Mouse (Mus musculus): ENCODE data around the gene Ttc3.
"Not testable (repeated sequence)": the region's sequence is repeated elsewhere in the genome, so short reads cannot be mapped to it uniquely, and the experiment has no call there.

The Ttc3 gene

GRCm38 (mm10) chr16:94370173-94370914, at the start of gene Ttc3:
Gene Ttc3 (plus strand): TSS chr16:94370618.
- DNase-seq: peak; percentile 97

- no peak for DNase-seq
These were observed 46.7 kb upstream of the Ttc3 start for GRCm38 (mm10) chr16:94323681-94324080.

- DNase-seq: no peak
These were observed 44.4 kb upstream of the Ttc3 start for GRCm38 (mm10) chr16:94326008-94326407.

DNA sequence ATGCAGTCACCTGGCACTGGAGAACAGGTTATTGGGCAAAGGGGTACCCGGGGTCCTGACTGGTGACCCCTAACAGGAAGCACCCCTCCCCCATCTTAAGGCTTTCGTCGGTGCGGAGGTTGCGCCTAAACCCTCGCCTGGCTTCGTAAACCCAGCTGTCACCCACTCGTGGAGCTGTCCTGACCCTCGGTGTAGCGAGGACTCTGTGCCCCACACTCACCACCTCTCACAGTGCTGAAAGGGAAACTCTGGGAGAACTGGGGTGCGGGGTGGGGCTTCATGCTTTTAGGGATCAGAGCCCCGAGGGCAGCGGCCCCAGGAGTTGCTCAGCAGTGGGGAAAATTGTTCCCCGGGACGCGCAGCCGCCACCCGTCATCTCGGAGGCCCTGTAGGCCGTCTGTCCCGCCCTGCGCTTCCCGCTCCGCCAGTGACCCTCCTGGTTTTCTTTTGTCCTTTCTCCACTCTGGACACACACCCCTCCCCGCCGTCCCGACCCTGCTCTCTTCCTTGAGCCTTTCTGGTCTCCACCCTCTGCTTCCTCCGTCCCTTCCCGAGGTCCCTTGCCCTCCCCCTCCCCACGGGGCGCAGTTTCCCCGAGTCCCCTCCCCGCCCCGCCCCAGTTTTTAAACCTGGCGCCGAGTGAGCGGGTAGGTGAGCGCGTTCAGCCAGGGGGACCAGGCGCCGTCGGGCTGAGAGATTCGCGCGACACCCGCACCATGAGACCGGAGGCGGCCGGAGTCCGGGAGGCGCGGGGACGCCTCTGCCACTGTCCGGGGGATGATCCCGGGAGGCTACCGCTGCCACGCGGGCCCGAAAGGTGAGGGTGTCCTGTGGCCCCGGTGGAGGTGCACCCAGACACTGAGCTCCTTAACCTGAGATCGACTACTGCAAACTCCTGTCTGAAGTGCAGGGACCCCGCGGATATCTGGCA, 42.4 kb upstream of the Ttc3 start, which contains the start of gene Ripply3:
Gene Ripply3 (plus strand): TSS at position 640 of the 931 bp plus-strand sequence.
- no peak for DNase-seq

DNA sequence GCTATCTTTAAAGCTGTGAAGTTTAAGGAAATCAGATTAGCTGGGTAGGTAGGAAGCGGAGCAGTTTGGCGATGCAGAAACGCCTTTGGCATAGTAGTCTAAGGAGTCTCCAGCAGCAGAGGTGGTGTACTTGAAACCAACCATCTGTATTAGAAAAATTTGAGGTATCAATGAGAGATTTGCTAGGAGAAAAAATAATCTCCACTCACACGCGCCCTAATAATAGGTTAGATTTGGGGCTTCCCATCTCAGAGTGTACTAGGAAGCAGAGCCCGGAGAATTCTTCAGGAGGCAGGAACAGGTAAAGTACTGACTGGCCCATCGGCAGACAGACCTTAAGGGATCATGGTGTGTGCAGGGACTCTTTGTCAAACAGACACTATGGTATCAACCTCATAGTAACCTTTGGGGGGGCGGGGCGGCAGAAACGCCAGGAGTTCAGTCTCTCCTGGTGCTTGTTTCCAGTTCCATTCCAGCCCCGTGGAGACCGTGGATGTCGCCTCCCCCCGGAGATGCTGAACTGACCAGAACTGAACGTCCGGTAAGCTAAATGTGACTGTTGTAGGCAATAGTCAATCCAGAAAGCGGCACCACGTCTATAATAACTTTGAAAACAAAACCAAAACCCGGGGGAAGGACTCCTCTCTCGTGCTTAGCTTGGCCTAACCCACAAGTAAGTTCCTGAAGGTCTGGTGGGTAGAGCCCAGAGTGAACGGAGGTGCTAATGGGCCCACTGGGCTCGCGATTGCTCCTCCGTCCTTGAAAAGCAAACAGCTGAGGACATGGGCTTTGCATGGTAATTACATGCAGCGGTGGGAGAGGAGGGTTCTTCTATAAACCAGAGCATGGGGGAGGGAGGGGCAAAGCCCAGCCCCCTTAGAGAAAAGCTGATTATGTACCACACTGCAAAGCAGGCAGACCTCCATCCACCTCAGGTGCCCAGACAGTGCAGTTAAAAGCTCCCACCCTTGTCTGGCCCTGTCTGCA, 41.2 kb upstream of the Ttc3 start:
- no peak for DNase-seq

- DNase-seq: no peak
These were observed 40.0 kb upstream of the Ttc3 start for GRCm38 (mm10) chr16:94330429-94330828.

DNA sequence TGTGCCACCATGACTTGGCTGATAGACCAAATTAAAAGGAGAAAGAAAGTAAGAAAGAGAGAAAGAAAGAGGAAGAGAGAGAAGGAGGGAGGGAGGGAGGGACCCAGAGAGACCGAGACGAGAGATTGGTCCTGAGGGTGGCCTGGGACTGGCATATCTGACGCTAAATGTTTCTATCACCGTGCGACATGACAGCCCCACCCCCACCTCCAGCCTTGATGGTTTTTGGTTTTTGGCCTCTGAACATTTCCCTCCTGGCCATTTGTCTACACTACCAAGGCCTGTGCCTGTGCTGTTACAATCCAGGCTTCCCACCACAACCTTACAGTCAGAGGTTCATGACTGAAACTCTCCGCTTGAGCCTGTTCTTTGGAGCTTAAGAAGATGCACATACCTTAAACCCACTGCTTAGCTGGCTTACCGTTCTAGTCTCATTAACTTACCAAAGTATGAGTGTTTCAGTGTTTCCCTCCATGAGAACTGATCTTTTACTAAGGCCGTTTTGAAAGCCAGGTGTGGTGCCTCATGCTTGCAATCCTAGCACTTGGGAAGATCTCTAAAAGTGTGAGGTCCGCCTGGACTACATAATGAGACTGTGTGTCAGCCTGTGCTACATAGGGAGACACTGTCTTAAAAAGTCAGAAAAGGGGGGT, 39.1 kb upstream of the Ttc3 start:
- DNase-seq: no peak

GRCm38 (mm10) chr16:94331886-94332252, 38.5 kb upstream of the Ttc3 start:
- no peak for DNase-seq

DNA sequence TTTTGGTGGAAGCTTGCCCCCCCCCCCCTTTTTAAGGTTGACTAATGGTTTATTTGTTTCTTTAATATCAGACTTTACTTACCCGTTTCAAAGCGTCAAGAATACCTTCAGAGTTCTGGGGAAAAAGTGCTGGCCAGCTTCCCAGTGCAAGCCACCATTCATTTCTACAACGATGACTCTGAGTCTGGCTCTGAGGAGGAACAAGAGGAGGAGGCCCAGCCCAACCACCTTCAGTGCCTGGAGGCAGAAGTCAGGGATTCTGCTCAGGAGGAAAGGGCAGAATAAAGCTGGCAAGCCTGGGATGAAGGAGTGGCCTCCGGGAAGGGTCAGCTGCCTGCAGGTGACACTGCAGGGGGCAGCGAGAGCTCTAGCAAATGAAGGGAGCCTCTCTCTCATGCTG, 34.8 kb upstream of the Ttc3 start:
- DNase-seq: no peak

DNA sequence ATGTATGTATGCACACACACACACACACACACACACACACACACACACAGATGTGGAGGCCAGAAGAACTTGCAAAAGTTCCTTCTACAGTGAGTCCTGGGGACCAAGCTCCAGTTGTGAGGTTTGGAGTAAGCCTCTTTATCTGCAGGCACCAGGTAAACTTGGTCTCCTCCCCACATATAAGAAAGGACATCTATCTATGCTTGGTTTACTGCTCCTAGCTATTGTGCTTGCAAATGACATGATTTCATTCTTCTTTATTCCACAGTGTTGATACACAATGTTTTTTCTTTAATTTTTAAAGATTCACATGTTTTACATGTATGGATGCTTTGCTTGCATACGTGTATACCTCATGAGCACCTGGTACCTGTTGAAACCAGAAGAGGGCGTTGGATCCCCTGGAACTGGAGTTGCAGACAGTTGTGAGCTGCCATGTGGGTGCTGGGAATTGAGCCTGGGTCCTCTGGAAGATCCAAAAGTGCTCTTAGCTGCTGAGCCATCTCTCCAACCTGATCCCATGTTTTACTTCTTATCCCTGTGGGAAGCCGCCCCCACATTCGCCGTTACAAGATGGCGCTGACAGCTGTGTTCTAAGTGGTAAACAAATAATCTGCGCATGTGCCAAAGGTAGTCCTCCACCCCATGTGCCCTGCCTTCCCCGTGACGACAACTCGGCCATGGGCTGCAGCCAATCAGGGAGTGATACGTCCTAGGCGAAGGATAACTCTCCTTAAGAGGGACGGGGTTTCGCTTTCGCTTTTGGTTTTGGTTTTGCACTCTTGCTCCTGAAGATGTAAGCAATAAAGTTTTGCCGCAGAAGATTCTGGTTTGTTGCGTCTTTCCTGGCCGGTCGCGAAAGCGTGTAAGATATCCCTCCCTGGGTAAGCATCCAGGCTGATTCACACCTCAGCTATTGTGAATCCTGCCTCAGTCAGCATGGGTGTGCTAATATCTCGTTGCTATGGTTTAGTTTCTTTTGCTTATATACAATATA, 31.0 kb upstream of the Ttc3 start:
- not testable (repeated sequence) for DNase-seq

DNA sequence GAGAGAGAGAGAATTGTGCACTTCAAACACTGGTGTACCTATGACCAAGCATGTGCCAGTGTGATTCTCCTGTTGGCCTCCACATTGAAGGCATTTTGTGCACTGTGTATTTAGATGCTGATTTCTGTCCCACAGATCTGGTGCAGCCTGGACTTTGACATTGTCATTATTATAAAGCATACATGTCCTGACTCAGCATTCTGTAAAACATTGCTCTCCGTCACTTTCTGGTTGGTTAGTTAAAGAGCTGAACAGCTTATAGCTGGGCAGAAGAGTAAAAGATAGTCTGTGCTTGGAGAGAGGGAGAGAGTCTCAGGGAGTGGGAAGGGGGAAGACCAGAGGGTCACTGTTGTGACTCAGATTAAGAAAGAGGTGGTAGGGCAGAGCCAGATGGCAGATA, 24.7 kb upstream of the Ttc3 start:
- no peak for DNase-seq

GRCm38 (mm10) chr16:94347080-94347731, 23.2 kb upstream of the Ttc3 start:
- no peak for DNase-seq

- no peak for DNase-seq
These were observed 21.6 kb upstream of the Ttc3 start for GRCm38 (mm10) chr16:94348779-94349178.

- DNase-seq: no peak
These were observed 20.7 kb upstream of the Ttc3 start for GRCm38 (mm10) chr16:94349588-94350286.

DNA sequence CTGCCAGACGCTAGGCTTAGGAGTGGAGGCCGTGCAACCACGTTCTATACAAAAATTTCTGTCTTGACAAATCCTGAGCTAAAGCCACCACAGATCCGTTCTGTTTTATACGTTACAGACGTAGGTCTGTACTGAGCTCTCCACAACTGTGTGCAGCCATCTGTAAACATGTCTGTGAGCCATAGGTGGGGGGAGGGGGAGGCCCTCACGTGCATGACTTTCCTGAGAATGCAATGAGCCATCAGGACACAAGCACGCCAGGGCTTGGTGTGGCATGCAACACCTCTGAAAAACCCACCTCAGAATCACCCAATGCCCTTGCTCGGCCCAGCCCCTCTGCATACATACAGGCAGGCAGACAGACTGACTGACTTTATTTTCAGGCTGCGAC, 20.1 kb upstream of the Ttc3 start:
- DNase-seq: no peak

DNA sequence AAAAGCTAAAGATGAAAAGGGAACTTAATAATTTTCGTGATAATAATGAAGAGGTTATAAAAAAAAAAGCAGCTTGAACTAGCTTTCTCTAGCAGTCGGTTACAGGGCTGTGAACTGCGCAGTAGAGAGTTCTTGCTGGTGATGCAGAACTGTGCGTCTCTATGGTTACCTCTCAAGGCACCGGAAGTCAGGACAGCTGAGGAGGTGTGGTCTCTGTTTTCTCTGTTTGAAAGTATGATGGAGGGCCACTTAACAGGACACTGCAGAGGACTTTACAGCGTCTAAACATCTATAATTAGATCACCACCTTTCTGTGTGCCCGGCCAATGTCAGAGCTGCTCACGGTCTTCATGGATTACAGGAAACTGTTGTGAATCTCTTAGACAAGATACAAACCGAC, 16.0 kb upstream of the Ttc3 start:
- DNase-seq: no peak

DNA sequence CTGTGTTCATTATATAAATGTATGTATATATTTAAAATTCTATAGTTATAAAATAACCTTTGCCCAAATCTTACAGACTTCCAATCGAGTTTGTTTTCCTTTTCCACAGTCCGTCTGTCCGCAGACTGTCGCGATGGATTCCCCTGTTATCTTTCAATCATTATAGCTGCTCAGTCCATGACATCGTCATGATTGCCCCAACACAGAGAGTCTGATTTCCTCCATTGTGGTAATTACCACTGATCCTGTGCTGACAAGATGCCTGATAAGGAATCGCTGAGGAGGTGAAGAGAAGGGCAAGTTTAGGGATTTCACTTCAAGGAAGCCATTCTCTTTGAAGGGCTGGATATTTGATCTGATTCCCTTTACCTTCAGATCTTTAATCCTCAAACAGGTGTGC, 14.4 kb upstream of the Ttc3 start:
- DNase-seq: no peak

GRCm38 (mm10) chr16:94356776-94357494, 13.5 kb upstream of the Ttc3 start:
- no peak for DNase-seq

DNA sequence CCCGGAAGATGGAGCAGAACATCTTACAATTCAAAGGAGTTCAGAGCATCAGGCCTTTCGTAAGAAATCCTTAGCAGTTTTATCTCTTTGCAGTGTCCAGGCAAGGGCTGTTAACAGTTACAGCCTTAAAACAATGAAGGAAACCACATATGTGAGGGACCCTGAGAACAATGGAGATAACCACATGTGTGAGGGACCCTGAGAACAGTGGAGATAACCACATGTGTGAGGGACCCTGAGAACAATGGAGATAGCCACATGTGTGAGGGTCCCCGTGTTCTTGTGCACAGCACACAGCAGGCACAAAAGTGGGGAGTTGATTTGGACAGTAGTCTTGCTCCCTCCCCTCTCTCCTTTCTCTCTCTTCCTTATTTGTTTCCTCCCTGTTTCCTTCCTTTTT, 12.3 kb upstream of the Ttc3 start:
- no peak for DNase-seq

Data from right cerebral cortex, postnatal 4 days (tissue).